Mouse (Mus musculus) large intestine, adult 2 months (tissue): ENCODE measurements around the gene Smim24. TPM values are rescaled to one million over a fixed set of nuclear protein-coding genes. Genes with fewer than 3 reads are reported as not detected.

Source experiments
- DNase-seq: peaks from one replicate; pipeline ENCODE4 v3.0.0-alpha.2; 2012; ENCODE audit warnings: low read depth, low spot score
- WGBS: fragments of 180-500 bp; shearing (Covaris S2); methylation state at CpG from one replicate; pipeline ENCODE4 v1.1.7; 2018; 5-methylcytosine and 5-hydroxymethylcytosine counted together
- polyA plus RNA-seq: library from polyadenylated mRNA; depleted of rRNA; stranded (reverse); fragments of >200 nt; gene quantifications from 2 replicates; pipeline ENCODE4 v1.2.3, GENCODE M21; 2012

The Smim24 gene
- polyA plus RNA-seq, 1 experiment, result 2,134 TPM

DNA sequence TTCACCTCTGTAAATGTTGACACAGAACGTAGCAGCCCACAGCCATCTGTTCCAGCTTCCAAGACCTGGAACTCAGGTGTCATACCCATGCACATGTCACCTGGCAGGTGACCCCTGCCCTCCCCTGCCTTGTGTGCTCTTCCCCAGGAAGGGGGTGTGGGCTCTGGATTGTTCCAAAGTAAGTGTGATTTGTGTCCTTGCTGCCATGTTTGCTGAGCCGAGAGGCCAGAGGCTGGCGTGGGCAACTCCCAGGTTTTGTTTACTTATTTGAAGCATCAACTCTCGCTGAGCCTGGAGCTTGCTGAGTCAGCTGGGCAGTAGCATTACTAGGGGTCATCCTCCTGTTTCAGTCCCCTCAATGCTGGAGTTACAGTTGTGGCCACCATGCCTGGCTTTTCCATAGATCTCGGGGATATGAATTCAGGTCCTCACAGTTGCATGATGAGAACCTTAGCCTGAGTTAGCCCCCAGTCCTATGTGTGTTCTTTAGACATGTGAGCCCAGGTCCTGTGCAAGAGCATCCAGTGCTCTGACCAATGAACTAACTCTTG, 4.3 kb upstream of the Smim24 start, which contains the start of gene Gm48552:
Gene Gm48552 (plus strand): TSS at position 501 of the 551 bp plus-strand sequence.
- WGBS, result 39% methylated on average over 5 of the region's 5 CpGs
- no peak for DNase-seq

DNA sequence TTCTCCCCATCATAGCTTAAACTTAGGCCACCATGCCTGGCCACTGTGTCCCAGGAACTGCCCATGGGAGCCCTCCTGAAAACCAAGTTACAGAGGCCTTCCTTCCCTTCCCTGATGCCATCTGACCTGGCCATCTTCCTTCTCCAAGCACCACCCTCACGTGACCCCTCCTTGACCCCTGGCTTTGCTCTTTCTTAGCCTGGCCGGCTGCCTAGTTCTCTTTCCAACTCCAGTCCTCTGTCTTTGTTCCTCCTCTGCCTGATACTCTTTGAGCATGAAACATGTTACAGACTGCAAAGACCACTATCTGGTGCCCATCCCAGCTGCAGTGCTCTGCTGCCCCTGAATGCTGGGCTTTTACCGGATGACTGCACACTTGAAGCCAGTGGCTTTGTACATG, 3.5 kb upstream of the Smim24 start:
- DNase-seq, result no peak
- WGBS, result 67% methylated on average over 3 of the region's 3 CpGs

- 60% methylated on average over 23 of the region's 23 CpGs for WGBS
Observed at GRCm38 (mm10) chr10:81389801-81390677, 2.8 kb upstream of the Smim24 start.

DNA sequence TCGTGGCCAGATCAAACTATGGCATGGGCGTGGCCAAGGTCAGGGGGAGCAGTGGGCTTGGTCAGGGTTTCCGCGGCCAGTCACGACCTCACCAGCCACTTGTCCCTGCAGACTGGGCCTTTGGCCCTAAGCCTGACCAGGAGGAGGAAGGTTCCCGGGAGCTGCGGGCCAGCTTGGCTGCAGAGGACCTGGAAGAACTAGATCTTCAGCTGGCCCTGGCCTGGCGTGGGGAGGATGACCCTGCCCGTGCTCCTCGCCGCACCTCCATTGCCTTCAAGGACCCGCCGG, 2.2 kb upstream of the Smim24 start:
- DNase-seq, result no peak
- WGBS, result 87% methylated on average over 13 of the region's 13 CpGs

More at GRCm38 (mm10) chr10:81389801-81390677, 2.8 kb upstream of the Smim24 start:
- no peak for DNase-seq

DNA sequence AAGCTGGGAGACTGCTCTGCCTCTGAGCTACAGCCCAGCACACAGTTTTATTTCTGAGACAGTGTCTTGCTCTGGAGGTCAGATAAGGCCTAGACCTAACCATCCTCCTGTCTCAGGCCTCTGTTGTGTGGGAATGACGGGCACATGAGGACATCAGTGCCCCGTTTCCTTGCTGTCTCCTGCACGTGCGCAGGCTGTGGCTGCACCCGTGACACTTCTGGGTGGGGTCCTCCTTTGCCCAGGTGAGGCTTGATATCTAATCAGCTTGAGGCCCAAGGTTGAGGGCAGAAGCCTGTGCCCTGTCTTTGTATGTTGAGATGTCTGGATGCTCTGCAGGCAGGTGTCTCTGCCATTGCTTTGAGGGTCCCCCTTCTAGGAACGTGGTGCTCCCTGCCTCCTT, 581 bp upstream of the Smim24 start:
- no peak for DNase-seq
- WGBS, result 28% methylated on average over 6 of the region's 6 CpGs

DNA sequence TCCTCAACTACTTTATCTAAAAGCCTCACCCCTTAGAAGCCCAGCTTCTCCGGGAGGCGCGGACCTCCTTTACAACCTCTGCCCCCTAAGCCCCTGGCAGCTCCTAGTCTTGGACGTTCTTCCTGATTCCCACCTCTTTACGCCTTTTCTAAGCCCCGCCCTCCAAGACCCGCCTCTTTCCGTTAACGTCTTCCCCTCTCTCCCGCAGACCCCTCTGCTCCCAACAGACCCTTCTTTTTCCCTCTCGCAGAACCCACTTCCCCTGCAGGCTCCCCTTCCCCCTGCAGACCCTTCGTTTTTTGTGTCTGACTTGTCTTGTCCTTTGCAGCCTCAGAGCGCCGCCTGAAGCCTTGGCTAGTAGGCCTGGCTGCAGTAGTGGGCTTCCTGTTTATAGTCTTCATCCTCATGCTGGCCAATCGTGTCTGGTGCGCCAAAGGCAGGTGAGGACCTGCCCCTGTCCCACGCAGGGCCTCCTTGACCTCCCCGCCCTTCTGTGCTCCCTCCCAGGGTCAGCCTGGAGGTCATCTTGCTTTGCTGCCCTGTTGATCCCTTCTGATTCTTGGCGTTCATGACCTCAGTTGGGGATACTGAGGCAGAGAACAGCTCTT, 709 bp downstream of the Smim24 start:
- 5% methylated on average over 19 of the region's 19 CpGs for WGBS
- no peak for DNase-seq

- no peak for DNase-seq
- WGBS, result 16% methylated on average over 5 of the region's 5 CpGs
Observed at GRCm38 (mm10) chr10:81395127-81395526, 2.3 kb downstream of the Smim24 start.

DNA sequence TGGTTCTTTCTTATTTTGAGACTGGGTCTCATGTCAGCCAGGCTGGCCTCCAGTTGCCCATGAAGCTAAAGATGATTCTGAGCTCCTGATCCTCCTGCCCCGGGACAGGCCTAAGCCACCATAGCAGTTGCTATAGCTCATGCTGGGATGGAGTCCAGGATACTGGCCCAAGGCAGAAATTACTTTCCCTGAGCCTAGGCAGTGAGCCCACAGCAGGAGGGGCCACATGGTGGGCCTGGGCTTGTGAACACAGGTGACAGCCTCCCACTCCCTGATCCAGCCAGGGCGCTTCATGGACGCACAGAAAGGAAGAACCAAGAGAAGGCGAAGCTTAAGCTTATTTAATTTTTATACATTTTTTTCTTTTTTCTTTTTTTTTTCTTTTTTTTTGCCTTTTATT, 3.0 kb downstream of the Smim24 start:
- 83% methylated on average over 4 of the region's 4 CpGs for WGBS
- DNase-seq, result no peak

DNA sequence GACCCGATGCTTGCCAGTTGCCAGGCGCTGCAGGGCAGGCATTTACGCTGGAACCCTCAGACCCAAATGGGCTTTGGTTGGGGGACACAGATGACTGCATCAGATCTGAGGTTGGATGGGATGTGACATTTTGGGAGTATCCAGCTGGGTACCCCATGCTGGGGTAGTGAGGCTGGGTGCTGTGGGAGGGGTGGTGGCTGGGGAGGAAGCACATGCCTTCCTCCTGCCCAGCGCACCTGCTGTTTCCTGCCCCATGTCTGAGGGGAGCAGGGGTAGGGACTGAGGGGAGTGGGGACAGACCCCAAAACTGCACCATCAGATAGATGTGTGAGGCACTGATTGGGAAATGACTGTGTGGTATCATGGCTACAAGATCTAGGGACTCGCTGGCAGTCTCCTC, 3.9 kb downstream of the Smim24 start:
- WGBS, result 86% methylated on average over 5 of the region's 5 CpGs
- no peak for DNase-seq

DNA sequence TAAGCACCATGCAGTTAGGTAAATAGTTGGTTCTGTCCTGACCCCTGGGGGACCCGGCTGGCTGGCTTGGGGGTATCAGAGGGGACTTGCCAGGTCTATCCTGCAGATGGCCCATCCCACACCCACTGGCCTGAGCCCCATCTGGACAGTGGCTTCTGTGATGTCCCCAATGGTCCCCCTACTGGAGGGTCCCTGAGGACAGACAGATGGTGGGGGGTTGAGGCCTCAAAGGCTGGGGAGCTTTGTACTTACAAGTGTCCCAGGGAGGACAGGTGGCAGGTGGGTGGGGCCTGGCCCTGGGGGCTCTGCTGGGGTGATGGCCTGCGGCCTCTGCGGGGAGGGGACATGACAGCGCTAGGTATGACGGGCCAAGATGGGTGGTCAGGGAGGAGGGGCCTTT, 6.4 kb downstream of the Smim24 start:
- no peak for DNase-seq
- 88% methylated on average over 5 of the region's 5 CpGs for WGBS

DNA sequence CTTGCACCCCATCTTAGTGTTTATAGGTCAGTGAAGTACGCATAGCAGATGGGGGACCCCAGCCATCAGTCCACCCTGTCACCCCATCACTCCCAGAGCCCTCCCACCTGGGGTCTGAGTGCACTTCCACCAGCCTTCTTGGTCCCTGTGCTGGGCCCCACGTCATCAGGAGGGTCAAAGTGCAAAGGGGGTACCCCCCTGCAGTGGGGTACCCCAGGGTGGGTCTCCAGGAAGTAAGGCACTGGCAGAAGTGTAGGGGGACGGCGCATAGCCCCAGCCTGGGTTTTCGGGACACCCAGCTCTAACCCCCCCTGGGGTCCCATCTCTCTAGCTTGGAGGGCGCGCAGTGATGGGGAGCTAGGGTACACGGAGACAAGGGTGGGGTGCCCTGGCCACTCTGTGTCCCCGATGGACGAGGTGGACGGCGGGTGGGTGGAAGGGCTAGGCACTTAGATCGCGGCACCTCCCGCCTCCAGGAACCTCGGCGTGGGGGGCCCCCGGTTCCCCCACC, 7.0 kb downstream of the Smim24 start:
- 91% methylated on average over 18 of the region's 18 CpGs for WGBS
- no peak for DNase-seq

DNA sequence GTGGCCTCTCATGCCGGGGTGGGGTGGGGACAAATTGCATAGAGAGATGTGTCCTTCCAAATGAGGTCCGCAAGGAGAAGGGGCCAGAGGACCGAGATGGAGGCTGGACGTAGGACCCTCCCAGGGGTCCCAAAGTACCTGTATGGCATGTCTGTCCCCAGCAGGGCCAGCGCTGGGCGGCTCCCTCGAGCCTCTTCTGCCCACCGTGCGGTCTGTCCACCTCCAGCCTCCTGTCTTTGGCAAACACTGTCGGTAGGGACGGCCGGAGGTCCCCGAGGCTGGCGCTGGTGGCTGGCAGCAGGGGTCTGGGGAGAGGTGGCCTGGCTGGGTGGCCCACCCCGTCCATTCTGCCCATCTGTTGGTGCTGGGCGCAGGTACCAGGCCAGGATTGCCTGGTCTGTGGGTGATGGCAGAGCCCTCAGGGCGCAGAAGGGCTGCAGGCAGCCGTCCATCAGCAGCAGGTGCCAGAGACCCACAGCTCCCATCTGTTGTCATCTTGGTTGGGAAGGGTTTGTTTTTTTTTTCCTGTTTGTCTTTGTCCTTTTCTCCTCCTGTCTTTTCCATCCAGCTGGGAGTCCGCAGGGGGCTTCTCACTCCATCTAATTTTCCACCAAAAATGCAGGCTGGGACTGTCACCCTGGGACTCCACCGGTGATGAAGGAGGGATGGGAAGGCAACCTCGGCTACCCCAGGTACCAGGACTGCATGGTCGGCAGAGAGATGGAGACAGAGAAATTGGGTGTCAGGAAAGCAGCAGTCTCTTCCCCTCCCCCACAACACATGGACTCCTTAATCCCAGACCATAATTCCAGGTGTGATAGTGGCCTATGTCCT, 7.7 kb downstream of the Smim24 start:
- 84% methylated on average over 22 of the region's 22 CpGs for WGBS
- no peak for DNase-seq

DNA sequence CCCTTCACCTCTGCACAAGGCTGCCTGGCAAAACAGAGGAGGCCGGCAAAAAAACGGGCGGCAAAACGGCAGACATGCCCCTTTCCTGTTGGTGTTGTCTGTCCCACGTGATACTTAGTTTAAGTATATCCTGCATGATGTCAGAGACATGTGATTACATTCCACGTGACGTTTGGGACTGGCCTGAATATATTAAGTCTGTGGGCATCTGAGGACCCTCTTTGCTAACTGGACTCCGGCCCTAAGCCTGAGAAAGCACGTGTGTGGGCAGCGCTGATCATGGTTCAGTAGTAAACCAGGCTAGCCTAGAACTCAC, 8.3 kb downstream of the Smim24 start:
- no peak for DNase-seq
- WGBS, result 72% methylated on average over 10 of the region's 10 CpGs

DNA sequence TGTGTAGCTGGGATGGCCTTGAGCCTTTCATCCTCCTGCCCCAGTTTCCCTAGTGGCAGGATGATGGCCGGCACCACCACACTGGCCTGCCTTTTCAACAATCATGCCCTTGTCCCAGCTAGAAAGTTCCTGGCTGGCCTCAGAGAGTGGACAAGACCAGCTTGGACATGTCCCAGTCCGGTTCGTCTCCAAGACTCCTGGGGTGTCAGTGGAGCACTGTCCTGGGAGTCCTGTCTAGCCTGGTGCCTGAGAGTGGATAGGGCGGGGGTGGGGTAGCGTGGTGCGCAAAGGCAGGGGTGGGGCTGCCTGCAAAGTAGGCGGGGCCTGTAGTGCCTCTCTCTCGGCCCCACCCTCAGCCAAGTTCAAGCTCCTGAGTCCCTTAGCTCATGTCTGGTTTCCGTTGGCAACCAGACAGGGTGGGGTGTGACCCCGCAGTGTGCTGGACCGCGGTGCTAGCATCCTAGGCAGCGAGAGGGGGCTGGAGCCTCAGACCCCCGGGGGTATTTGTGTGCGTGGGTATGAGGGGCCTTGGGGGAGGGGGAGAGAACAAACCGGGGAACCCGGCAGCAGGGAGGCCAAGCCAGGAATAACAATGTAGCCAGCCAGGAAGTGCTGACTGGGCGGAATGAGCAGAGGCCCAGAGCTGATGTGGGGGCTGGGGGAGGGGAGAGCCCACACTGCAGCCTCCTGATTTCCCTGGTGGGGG, 8.8 kb downstream of the Smim24 start:
- 25% methylated on average over 18 of the region's 18 CpGs for WGBS
- DNase-seq, result no peak

DNA sequence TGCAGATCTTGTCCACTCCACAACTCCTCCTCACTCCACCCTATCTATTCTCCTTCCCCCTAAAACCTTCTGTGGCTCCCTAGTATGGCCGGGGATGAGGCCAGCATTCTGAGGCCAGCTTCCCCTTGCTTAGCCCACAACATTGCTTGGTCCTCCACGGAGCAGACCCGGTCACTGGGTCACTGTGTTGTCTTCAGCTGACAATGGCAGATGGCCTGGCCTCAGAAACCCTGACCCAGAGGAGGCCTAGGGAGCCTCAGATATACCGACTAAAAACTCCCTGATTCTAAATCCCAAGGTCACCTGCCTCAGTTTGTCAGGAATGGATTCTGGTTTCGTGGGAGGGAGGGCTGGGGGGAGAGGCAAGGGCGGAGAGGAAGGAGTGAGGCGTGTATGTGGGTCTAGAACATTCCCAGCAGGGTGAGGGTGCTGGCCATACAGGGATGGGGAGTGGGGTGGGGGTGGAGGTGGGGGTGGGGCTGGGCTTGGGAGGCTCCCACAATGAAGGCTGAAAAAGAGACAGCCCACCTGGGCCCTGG, 9.4 kb downstream of the Smim24 start:
- DNase-seq, result no peak
- WGBS, result 66% methylated on average over 7 of the region's 7 CpGs

- WGBS, result 77% methylated on average over 10 of the region's 10 CpGs
- DNase-seq, result no peak
Observed at GRCm38 (mm10) chr10:81403511-81403910, 10.7 kb downstream of the Smim24 start.

GRCm38 (mm10) chr10:81404082-81404481, 11.2 kb downstream of the Smim24 start:
- DNase-seq, result no peak
- 51% methylated on average over 9 of the region's 9 CpGs for WGBS

GRCm38 (mm10) chr10:81404720-81405119, 11.9 kb downstream of the Smim24 start:
- DNase-seq, result no peak
- WGBS, result 70% methylated on average over 18 of the region's 18 CpGs

DNA sequence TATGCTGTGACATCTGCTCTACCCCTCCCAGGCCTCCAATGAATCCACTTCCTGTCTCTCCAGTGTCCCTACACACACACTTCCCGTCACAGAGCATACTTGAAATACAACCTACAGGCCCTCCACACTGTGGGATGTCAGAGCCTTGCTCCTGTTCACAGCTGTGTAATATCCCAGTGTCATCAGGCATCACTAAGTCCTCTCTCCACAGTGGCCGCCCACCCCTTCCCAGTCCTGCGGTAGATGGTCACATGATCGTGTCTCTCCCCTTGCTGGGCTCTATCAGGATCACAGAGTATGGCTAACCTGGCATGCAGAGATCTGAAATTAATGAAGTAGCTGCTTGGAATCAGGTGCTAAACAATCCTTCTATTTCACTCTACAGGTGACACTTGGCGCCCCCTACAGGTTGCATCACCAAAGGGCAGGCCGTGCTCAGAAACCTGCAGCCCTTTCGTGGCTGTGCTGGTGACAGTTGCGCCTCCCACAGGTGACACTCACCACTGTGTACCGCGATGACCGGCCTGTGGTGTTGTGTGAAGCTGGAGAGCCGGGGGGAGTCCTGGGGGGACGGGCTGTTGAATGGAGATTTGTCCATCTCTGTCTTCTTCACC, 12.8 kb downstream of the Smim24 start:
- WGBS, result 60% methylated on average over 13 of the region's 13 CpGs
- no peak for DNase-seq
